ENCODE assay signal across 8 mouse cellular contexts in genomic region chr19:10940097-10940800, GRCm38 (mm10). TPM values are rescaled to one million over a fixed set of nuclear protein-coding genes. Genes with fewer than 3 reads are reported as not detected.
DNase-seq lines count a peak whose midpoint lies in the region; ATAC-seq lines count a peak whose summit lies in the region.

No protein-coding gene starts in this region.

- peak; percentile 92 to 94 for DNase-seq in cerebellum, postnatal 10 days
- peak; percentile 43 to 72 for DNase-seq in frontal cortex, adult 2 months (ENCODE audit: extremely low spot score in 1 of 2, low spot score in 1 of 2)
- DNase-seq in induced T-regulatory cell, adult 2 months (ENCODE audit: low read depth): peak; percentile 75
- peak; percentile 71 for DNase-seq in left cerebral cortex, postnatal 25 days (ENCODE audit: low spot score in 2 of 2)
- peak; percentile 88 for DNase-seq in mesoderm, embryonic 11.5 days (ENCODE audit: low read depth, low spot score)
- DNase-seq in right cerebral cortex, postnatal 4 days: peak; percentile 82
- DNase-seq in adipocyte (ENCODE audit: low spot score): no peak

- intact Hi-C loops in left cerebral cortex, postnatal 25 days (cut with DNase I): no loop called here

- peak; percentile 63 for ATAC-seq in activated CD4-positive, CD25-positive, alpha-beta regulatory T cell, adult 4 months

RNA-seq across cellular contexts. Expression of gene Ptgdr2, which starts 3.3 kb away (rescaled TPM):
- polyA plus RNA-seq in activated CD4-positive, CD25-positive, alpha-beta regulatory T cell, adult 4 months (2017; shearing (Covaris generic)): not detected
- polyA plus RNA-seq in frontal cortex, adult 2 months (2012; rRNA removed): 0.08 and 0.22 TPM in 2 replicates
- total RNA-seq in left cerebral cortex, postnatal 25 days (2021): under 1 TPM; 0.23 to 0.34 TPM

RNA-seq across cellular contexts. Expression of gene Ccdc86, which starts 8.8 kb away (rescaled TPM):
- polyA plus RNA-seq in activated CD4-positive, CD25-positive, alpha-beta regulatory T cell, adult 4 months (2017; shearing (Covaris generic)): 10 to 100 TPM in 1 of 2 experiments, 1 to 10 TPM in 1; 7.9 to 11.1 TPM
- polyA plus RNA-seq in frontal cortex, adult 2 months (2012; rRNA removed): 5.1 and 5.5 TPM in 2 replicates
- 1 to 10 TPM; 7.0 to 8.7 TPM for total RNA-seq in left cerebral cortex, postnatal 25 days (2021)

RNA-seq across cellular contexts. Expression of gene Zp1, which starts 19.8 kb away (rescaled TPM):
- not detected for polyA plus RNA-seq in activated CD4-positive, CD25-positive, alpha-beta regulatory T cell, adult 4 months (2017; shearing (Covaris generic))
- polyA plus RNA-seq in frontal cortex, adult 2 months (2012; rRNA removed): 0.06 TPM in 1 of 2 replicates, not detected in the other
- not detected for total RNA-seq in left cerebral cortex, postnatal 25 days (2021)

RNA-seq across cellular contexts. Expression of gene Ms4a10, which starts 34.2 kb away (rescaled TPM):
- not detected for polyA plus RNA-seq in activated CD4-positive, CD25-positive, alpha-beta regulatory T cell, adult 4 months (2017; shearing (Covaris generic))
- not detected in 2 replicates for polyA plus RNA-seq in frontal cortex, adult 2 months (2012; rRNA removed)
- total RNA-seq in left cerebral cortex, postnatal 25 days (2021): not detected

RNA-seq across cellular contexts. Expression of gene Prpf19, which starts 45.2 kb away (rescaled TPM):
- polyA plus RNA-seq in activated CD4-positive, CD25-positive, alpha-beta regulatory T cell, adult 4 months (2017; shearing (Covaris generic)): 10 to 100 TPM; 11.7 to 29.4 TPM
- 187 and 207 TPM in 2 replicates for polyA plus RNA-seq in frontal cortex, adult 2 months (2012; rRNA removed)
- 100 to 1,000 TPM; 190 to 213 TPM for total RNA-seq in left cerebral cortex, postnatal 25 days (2021)
